Mouse (Mus musculus) CH12.LX (cell line): ENCODE data around the gene Ndufs2. TPM values are rescaled to one million over a fixed set of nuclear protein-coding genes. Genes with fewer than 3 reads are reported as not detected.

Experiments used
- DNase-seq: peaks from one replicate; pipeline ENCODE4 v3.0.0-alpha.2; 2013; ENCODE audit errors: extremely low read depth
- H3K27ac ChIP-seq: 2 replicates; pipeline ENCODE4 v1.5.1; 2012; ENCODE audit warnings: low read depth, mild to moderate bottlenecking, control low read depth, moderate library complexity; ENCODE audit not compliant: insufficient read depth
- H3K27me3 ChIP-seq: replicated peaks from 2 replicates; pipeline ENCODE3; 2012; ENCODE audit warnings: inconsistent platforms
- H3K36me3 ChIP-seq, 2 experiments: replicated peaks in 1 of 2; 2 replicates each; pipeline versions ENCODE3 to v1.6.1; 2012; ENCODE audit warnings: inconsistent platforms in 1 of 2, low read length in 1 of 2, mild to moderate bottlenecking in 1 of 2, mixed read lengths in 1 of 2, moderate library complexity in 1 of 2; ENCODE audit not compliant: control insufficient read depth in 1 of 2, insufficient read depth in 1 of 2
- H3K4me1 ChIP-seq, 2 experiments: 2 replicates each; pipeline ENCODE4 v1.6.1; 2012; ENCODE audit warnings: inconsistent platforms in 1 of 2, moderate library complexity in 1 of 2; ENCODE audit not compliant: insufficient read depth in 2 of 2, control insufficient read depth in 1 of 2
- H3K4me2 ChIP-seq: 2 replicates; pipeline ENCODE4 v1.6.1; 2012; ENCODE audit warnings: low read depth, mild to moderate bottlenecking, control low read depth; ENCODE audit not compliant: poor library complexity, insufficient read depth, severe bottlenecking
- H3K4me3 ChIP-seq, 3 experiments: fragments of 150-350 bp in 1 of 3; sonication (generic) in 1 of 3; replicated peaks in 1 of 3; 2 replicates each; pipeline versions ENCODE3 to v1.5.1; 2011 to 2012; ENCODE audit warnings: low read depth in 2 of 3, low read length in 2 of 3, mild to moderate bottlenecking in 2 of 3, moderate library complexity in 2 of 3, control low read depth in 1 of 3, improper control_type of control experiment in 1 of 3, inconsistent platforms in 1 of 3, mixed read lengths in 1 of 3; ENCODE audit not compliant: poor library complexity in 1 of 3
- H3K79me2 ChIP-seq: replicated peaks from 2 replicates; pipeline ENCODE4 v1.6.1; 2012; ENCODE audit warnings: mild to moderate bottlenecking, moderate library complexity; ENCODE audit not compliant: control insufficient read depth, poor library complexity, insufficient read depth, severe bottlenecking; ENCODE audit errors: extremely low read depth
- H3K9ac ChIP-seq: 2 replicates; pipeline ENCODE4 v1.6.1; 2012; ENCODE audit warnings: low read depth, mild to moderate bottlenecking, control low read depth, moderate library complexity; ENCODE audit not compliant: insufficient read depth
- H3K9me3 ChIP-seq: replicated peaks from 2 replicates; pipeline ENCODE3; 2012; ENCODE audit warnings: low read length, inconsistent platforms, mixed read lengths
- BHLHE40 ChIP-seq: IDR thresholded peaks from 2 replicates; pipeline ENCODE4 v1.6.1; 2011; ENCODE audit warnings: mild to moderate bottlenecking, low read depth, low read length, improper control_type of control experiment
- CTCF ChIP-seq, 2 experiments: IDR thresholded peaks in 1 of 2; conservative IDR thresholded peaks in 1 of 2; 2 replicates each; pipeline ENCODE4 v1.5.1; 2011 to 2012; ENCODE audit warnings: low read depth in 2 of 2, low read length in 2 of 2, improper control_type of control experiment in 1 of 2, inconsistent platforms in 1 of 2, mild to moderate bottlenecking in 1 of 2, moderate library complexity in 1 of 2
- EP300 ChIP-seq: IDR thresholded peaks from 2 replicates; pipeline ENCODE4 v1.6.1; 2011; ENCODE audit warnings: low read length, improper control_type of control experiment
- ETS1 ChIP-seq: conservative IDR thresholded peaks from 2 replicates; pipeline ENCODE4 v1.6.1; 2012; ENCODE audit warnings: low read depth, mild to moderate bottlenecking, inconsistent platforms, low read length, improper control_type of control experiment, moderate library complexity
- GABPA ChIP-seq: IDR thresholded peaks from 2 replicates; pipeline ENCODE4 v1.6.1; 2012; ENCODE audit warnings: low read depth, low read length, improper control_type of control experiment, inconsistent platforms; ENCODE audit not compliant: insufficient replicate concordance
- JUN ChIP-seq: IDR thresholded peaks from 2 replicates; pipeline ENCODE4 v1.6.1; 2011; ENCODE audit warnings: low read depth, mild to moderate bottlenecking, low read length, improper control_type of control experiment, moderate library complexity; ENCODE audit not compliant: insufficient read depth
- KAT2A ChIP-seq: IDR thresholded peaks from 2 replicates; pipeline ENCODE4 v1.6.1; 2012; ENCODE audit warnings: low read length, improper control_type of control experiment, inconsistent platforms; ENCODE audit not compliant: insufficient replicate concordance
- MAFK ChIP-seq: IDR thresholded peaks from 2 replicates; pipeline ENCODE4 v1.6.1; 2011; ENCODE audit warnings: low read length, improper control_type of control experiment; ENCODE audit not compliant: insufficient replicate concordance
- MAX ChIP-seq: IDR thresholded peaks from 2 replicates; pipeline ENCODE4 v1.6.1; 2011; ENCODE audit warnings: low read length, improper control_type of control experiment
- MAZ ChIP-seq: IDR thresholded peaks from 2 replicates; pipeline ENCODE4 v1.6.1; 2012; ENCODE audit warnings: low read depth, mild to moderate bottlenecking, inconsistent platforms, low read length, improper control_type of control experiment, moderate library complexity
- MEF2A ChIP-seq: IDR thresholded peaks from 2 replicates; pipeline ENCODE4 v1.6.1; 2014; ENCODE audit warnings: low read depth, mild to moderate bottlenecking, inconsistent platforms, low read length, improper control_type of control experiment, borderline replicate concordance
- POLR2AphosphoS2 ChIP-seq: IDR thresholded peaks from 2 replicates; pipeline ENCODE4 v1.6.1; 2011; ENCODE audit warnings: low read depth, low read length, improper control_type of control experiment
- RCOR1 ChIP-seq: conservative IDR thresholded peaks from 2 replicates; pipeline ENCODE4 v1.6.1; 2012; ENCODE audit warnings: low read depth, mild to moderate bottlenecking, inconsistent platforms, low read length, improper control_type of control experiment
- TCF12 ChIP-seq: IDR thresholded peaks from 2 replicates; pipeline ENCODE4 v1.6.1; 2014; ENCODE audit warnings: low read depth, mild to moderate bottlenecking, inconsistent platforms, low read length, improper control_type of control experiment
- USF2 ChIP-seq: conservative IDR thresholded peaks from 2 replicates; pipeline ENCODE4 v1.6.1; 2011; ENCODE audit warnings: low read depth, low read length, improper control_type of control experiment
- ZC3H11A ChIP-seq: IDR thresholded peaks from 2 replicates; pipeline ENCODE4 v1.6.1; 2012; ENCODE audit warnings: low read depth, mild to moderate bottlenecking, inconsistent platforms, low read length, improper control_type of control experiment
- ZKSCAN1 ChIP-seq: IDR thresholded peaks from 2 replicates; pipeline ENCODE4 v1.6.1; 2012; ENCODE audit warnings: low read depth, inconsistent platforms, low read length, improper control_type of control experiment, borderline replicate concordance
- ZMIZ1 ChIP-seq: IDR thresholded peaks from 2 replicates; pipeline ENCODE4 v1.6.1; 2012; ENCODE audit warnings: low read depth, mild to moderate bottlenecking, inconsistent platforms, low read length, improper control_type of control experiment
- ZNF384 ChIP-seq: IDR thresholded peaks from 2 replicates; pipeline ENCODE4 v1.6.1; 2012; ENCODE audit warnings: low read depth, low read length, improper control_type of control experiment, inconsistent platforms
- dilution Hi-C: fragments of 300-500 bp; cut with MboI; formaldehyde crosslinking; loops from 2 replicates; pipeline ENCODE4 v1.14.3; 2020; ENCODE audit warnings: low sequenced_read_pairs; ENCODE audit not compliant: extremely low pct_unique_long_range_greater_than_20kb, extremely low pct_ligation_motif_present
- in situ Hi-C: fragments of 300-500 bp; cut with MboI; formaldehyde crosslinking; loops from 3 replicates; pipeline ENCODE4 v1.14.3; 2019; ENCODE audit warnings: low sequenced_read_pairs, low pct_ligation_motif_present, low pct_unique_long_range_greater_than_20kb, mixed read lengths
- polyA plus RNA-seq: library from polyadenylated mRNA; unstranded; fragments of >175 nt; gene quantifications from 2 replicates; pipeline ENCODE4 v1.2.1, GENCODE M21; 2012; ENCODE audit warnings: low read depth; ENCODE audit not compliant: insufficient read length
- total RNA-seq, 2 experiments: library from RNA; depleted of rRNA; stranded (reverse); fragments of 300-350 nt in 1 of 2; fragments of >200 nt in 1 of 2; gene quantifications; 2 replicates each; pipeline ENCODE4 v1.2.3; 2012 to 2014

Ndufs2 gene
- total and polyA plus RNA-seq, 3 experiments = 242 to 265 (median 242) TPM

DNA sequence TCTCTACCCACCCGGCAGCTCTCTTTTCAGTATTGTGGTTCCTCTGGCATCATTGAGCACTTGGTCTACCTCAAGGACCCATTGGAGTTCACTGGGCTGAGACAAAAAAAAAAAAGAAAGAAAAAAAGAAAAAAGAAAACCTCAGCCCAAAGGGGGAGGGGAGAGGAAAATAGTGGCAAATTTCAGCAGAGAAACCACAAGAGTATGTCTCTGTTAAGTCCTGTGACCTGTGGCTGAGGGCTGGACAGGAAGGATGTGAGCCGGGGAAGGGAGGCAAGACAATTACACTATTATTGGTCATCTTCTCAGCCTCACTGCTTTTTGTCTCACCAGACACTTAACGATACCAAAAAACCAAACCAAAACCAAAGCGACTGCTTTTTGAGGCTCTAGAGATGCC is 19.3 kb downstream of the Ndufs2 start:
- peak overlapping the region; percentile 29; the same call in 1 of the 2 replicates for H3K27ac ChIP-seq
- H3K79me2 ChIP-seq = no peaks in the 10 kb centered on the region
- in situ Hi-C loops (no loop called here), dilution Hi-C loops (no loop called here)
- peak; percentile 61 for DNase-seq
- no peaks in the 10 kb centered on the region for H3K9me3 ChIP-seq
- H3K9ac ChIP-seq = no peak overlapping the region
- H3K27me3 ChIP-seq = no peaks in the 10 kb centered on the region
- H3K4me1 ChIP-seq = peaks cover 11 to 63% of the 10 kb centered on the region in 2 experiments
- H3K36me3 ChIP-seq = peaks cover 28 to 41% of the 10 kb centered on the region in 2 experiments
- H3K4me3 ChIP-seq = peak overlapping the region in 1 of 3 experiments; percentile 15
- peak overlapping the region; percentile 7 for H3K4me2 ChIP-seq
- TF ChIP-seq JUN (no peak), ZNF384 (peak; percentile 96), MAZ (no peak), USF2 (no peak), BHLHE40 (peak; percentile 76), GABPA (no peak), MAFK (peak; percentile 56; the same call in 1 of the 2 replicates), EP300 (peak; percentile 53), MAX (no peak), MEF2A (peak; percentile 32; the same call in 1 of the 2 replicates), ZC3H11A (no peak), ETS1 (peak; percentile 57)

DNA sequence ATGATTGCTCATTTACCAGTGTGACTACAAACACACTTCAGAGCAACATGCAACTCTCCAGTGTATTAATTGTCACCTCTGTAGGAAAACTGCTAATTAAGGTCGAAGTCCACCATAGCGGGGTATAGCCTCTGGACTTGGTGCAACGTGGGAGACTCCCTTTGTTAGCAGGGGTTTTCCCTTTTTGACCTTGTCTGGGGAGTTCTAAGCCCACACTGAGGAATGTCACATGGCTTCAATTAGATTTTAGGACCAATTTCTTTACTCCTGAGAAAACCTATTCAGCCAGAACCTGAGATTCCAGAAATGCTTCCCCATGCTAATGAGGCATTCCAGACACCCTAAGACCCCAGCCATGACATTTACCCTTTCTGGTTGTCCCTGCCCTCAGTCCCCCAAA is 21.0 kb downstream of the Ndufs2 start:
- Histone ChIP-seq H3K9me3 (no peaks in the 10 kb centered on the region), H3K27ac (no peak overlapping the region), H3K79me2 (no peaks in the 10 kb centered on the region), H3K4me3 (no peak overlapping the region), H3K27me3 (no peaks in the 10 kb centered on the region), H3K4me1 (peaks cover 11 to 73% of the 10 kb centered on the region in 2 experiments), H3K9ac (no peak overlapping the region)
- dilution Hi-C loops = no loop called here
- DNase-seq = no peak
- in situ Hi-C loops = no loop called here
- no peak for TF ChIP-seq RCOR1
- no peak for TF ChIP-seq ZKSCAN1
- no peak for TF ChIP-seq KAT2A
- no peak for TF ChIP-seq MAZ
- TF ChIP-seq POLR2AphosphoS2 = no peak
- TF ChIP-seq USF2 = no peak
- no peak for TF ChIP-seq CTCF (conservative IDR thresholded peaks at IDR 0.05 in 1 of 2, IDR thresholded peaks at IDR 0.05 in 1 of 2; ENCODE audit: low read depth in 2 of 2, low read length in 2 of 2)
- TF ChIP-seq ZC3H11A = no peak
- TF ChIP-seq ZMIZ1 = no peak
- no peak for TF ChIP-seq TCF12
- TF ChIP-seq, all 38 proteins: peak for 0
- no peak overlapping the region for H3K4me2 ChIP-seq
- peaks cover 14 to 26% of the 10 kb centered on the region in 2 experiments for H3K36me3 ChIP-seq
